Mouse (Mus musculus) adrenal gland, adult 10 weeks (tissue): ENCODE results near the gene Far1. TPM values are rescaled to one million over a fixed set of nuclear protein-coding genes. Genes with fewer than 3 reads are reported as not detected.

Experiments used
- polyA plus RNA-seq: library from polyadenylated mRNA; stranded (reverse); fragments of 350-450 nt; fragmentation: Illumina TruSeq; extraction: RNeasy Lipid Tissue Mini Kit (QIAGEN cat#74804); gene quantifications from one replicate; pipeline ENCODE4 v1.2.3, GENCODE M21; 2014; ENCODE audit warnings: low read depth, low replicate concordance

The Far1 gene
- polyA plus RNA-seq = 188 TPM

DNA sequence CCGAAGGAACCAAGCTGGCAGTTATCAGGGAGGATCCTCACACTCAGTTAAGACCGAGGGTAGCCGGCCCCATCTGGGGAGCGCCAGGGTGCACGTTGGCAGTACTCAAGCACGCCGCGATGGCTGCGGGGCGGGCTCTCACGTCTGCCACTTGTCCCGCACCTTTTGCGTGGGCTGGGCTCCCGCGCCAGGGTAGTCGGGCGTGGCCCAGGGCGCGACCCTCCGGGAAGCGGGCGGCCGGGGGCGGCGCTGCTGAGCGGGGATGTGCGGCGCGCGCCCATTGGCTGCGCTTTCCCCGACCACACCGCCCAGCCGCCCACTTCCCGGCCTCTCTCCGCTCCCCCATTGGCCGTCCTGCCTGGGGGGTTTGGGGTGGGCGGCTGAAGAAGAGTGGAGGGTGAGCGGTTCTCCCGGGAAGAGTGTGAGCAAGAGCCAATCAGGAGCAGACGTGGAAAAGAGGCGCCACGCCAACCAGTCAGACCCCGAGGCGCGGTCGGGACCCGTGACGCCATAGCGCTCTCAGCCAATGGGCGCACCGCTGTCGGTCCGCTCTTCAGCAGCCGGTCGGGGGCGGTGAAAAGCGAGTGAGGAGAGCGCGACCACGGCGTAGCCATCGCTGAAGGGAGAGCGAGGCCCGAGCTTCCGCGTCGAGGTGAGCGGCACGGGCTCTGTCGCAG, at the start of gene Far1:
TSS of gene Far1 (plus strand) at position 549 of the 677 bp plus-strand sequence.

Other genes starting within 250 kb of the Far1 start
- gene Btbd10, start 144.4 kb upstream of the Far1 start, polyA plus RNA-seq = 43.4 TPM
- gene Pth, start 125.3 kb upstream of the Far1 start, polyA plus RNA-seq = not detected